Mouse (Mus musculus): ENCODE measurements around the gene Dusp21. TPM values are rescaled to one million over a fixed set of nuclear protein-coding genes. Genes with fewer than 3 reads are reported as not detected.
A peak's percentile ranks its signal among the peaks of the same experiment; 100 is the strongest.

Gene Dusp21
- polyA plus RNA-seq (2015; fragmentation: Nextera tagmentation; extraction: Ambion mirVana): not detected in 2 replicates

DNA sequence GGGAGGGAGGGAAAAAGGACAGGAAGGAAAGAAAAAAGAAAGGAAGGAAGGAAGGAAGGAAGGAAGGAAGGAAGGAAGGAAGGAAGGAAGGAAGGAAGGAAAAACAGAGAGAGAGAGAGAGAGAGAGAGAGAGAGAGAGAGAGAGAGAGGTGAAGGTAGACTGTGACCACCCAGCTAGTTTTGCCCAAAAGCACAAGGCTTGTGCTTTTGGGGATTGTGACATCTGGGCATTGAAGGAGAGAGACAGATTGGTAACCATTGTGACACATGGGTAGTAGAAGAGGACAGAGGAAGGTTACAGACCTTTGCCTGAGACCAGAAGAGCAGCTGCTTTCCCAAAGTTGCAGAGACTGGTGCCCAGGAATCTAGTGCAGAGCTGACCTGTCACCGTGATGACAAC is at the start of gene Dusp21:
Dusp21 (plus strand) TSS at position 301 of the 400 bp plus-strand sequence.
- Histone ChIP-seq H3K4me1 (no peaks in the 10 kb centered on the region), H3K9me3 (replicated peaks) (no peaks in the 10 kb centered on the region), H3K4me2 (no peak within 1 kb of the TSS), H3K27me3 (replicated peaks) (no peaks in the 10 kb centered on the region), H3K9ac (replicated peaks) (no peak within 1 kb of the TSS), H3K36me3 (no peaks in the 10 kb centered on the region), H3K4me3 (replicated peaks) (no peak within 1 kb of the TSS), H3K27ac (replicated peaks) (no peak within 1 kb of the TSS)
- no peak for ATAC-seq (ENCODE audit: low FRiP score)
- 82% methylated on average over 1 of the region's 1 CpGs for WGBS

GRCm38 (mm10) chrX:18160734-18161442 is 15.2 kb downstream of the Dusp21 start:
- 44% methylated on average over 4 of the region's 4 CpGs for WGBS

DNA sequence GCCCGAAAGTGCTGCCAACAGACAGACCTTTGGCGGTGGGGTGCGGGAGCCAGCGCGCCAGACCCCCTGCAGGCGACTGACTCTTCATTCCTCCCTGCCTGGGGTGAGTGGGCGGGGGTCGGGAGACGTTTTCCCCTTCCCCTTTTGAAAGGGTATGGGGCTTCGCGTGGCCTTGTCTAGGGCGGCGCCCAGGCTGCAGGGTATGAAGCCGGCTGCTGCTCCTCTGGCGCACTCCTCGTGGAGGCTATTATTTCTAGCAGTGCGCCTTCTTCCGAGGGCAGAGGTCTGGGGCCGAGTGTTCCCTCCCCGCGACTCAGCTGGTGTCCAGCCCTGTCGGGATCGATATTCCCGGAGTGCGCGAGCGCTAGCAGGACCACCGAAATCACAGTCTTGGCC is 16.1 kb downstream of the Dusp21 start:
- peak overlapping the region; percentile 94 for H3K27ac ChIP-seq (replicated peaks)
- no peaks in the 10 kb centered on the region for H3K4me1 ChIP-seq
- H3K36me3 ChIP-seq: no peaks in the 10 kb centered on the region
- H3K4me2 ChIP-seq: peak overlapping the region; percentile 64
- WGBS: under 1% methylated on average over 28 of the region's 28 CpGs
- H3K9ac ChIP-seq (replicated peaks): peak overlapping the region; percentile 69
- peak; percentile 75 for ATAC-seq (ENCODE audit: low FRiP score)
- H3K4me3 ChIP-seq (replicated peaks): peak overlapping the region; percentile 78
- H3K27me3 ChIP-seq (replicated peaks): no peaks in the 10 kb centered on the region
- no peaks in the 10 kb centered on the region for H3K9me3 ChIP-seq (replicated peaks)

More at GRCm38 (mm10) chrX:18160734-18161442, 15.2 kb downstream of the Dusp21 start:
- H3K4me3 ChIP-seq (replicated peaks): no peak overlapping the region
- ATAC-seq (ENCODE audit: low FRiP score): no peak
- peak overlapping the region; percentile 64 for H3K4me2 ChIP-seq
- no peaks in the 10 kb centered on the region for H3K9me3 ChIP-seq (replicated peaks)
- no peaks in the 10 kb centered on the region for H3K36me3 ChIP-seq
- no peaks in the 10 kb centered on the region for H3K4me1 ChIP-seq
- no peak overlapping the region for H3K27ac ChIP-seq (replicated peaks)
- H3K27me3 ChIP-seq (replicated peaks): no peaks in the 10 kb centered on the region
- H3K9ac ChIP-seq (replicated peaks): no peak overlapping the region

GRCm38 (mm10) chrX:18162192-18162857 is 16.7 kb downstream of the Dusp21 start, which contains the start of gene Kdm6a:
Kdm6a (plus strand) TSS chrX:18162575.
- Histone ChIP-seq H3K27me3 (replicated peaks) (no peaks in the 10 kb centered on the region), H3K4me3 (replicated peaks) (peak within 1 kb of the TSS; percentile 78), H3K9ac (replicated peaks) (peak within 1 kb of the TSS; percentile 83), H3K9me3 (replicated peaks) (no peaks in the 10 kb centered on the region), H3K36me3 (no peaks in the 10 kb centered on the region), H3K4me2 (peak within 1 kb of the TSS; percentile 64), H3K4me1 (no peaks in the 10 kb centered on the region), H3K27ac (replicated peaks) (peak within 1 kb of the TSS; percentile 96)
- WGBS: 0% methylated on average over 45 of the region's 50 CpGs
- peak; percentile 98 for ATAC-seq (ENCODE audit: low FRiP score)

- Histone ChIP-seq H3K27me3 (replicated peaks) (no peaks in the 10 kb centered on the region), H3K4me1 (no peaks in the 10 kb centered on the region), H3K9me3 (replicated peaks) (no peaks in the 10 kb centered on the region), H3K4me3 (replicated peaks) (peak overlapping the region; percentile 78), H3K36me3 (no peaks in the 10 kb centered on the region), H3K27ac (replicated peaks) (peak overlapping the region; percentile 96), H3K4me2 (peak overlapping the region; percentile 63), H3K9ac (replicated peaks) (peak overlapping the region; percentile 83)
- WGBS: under 1% methylated on average over 62 of the region's 95 CpGs
- peak; percentile 36 for ATAC-seq (ENCODE audit: low FRiP score)
Measured at GRCm38 (mm10) chrX:18162861-18163731, 17.4 kb downstream of the Dusp21 start.

GRCm38 (mm10) chrX:18163917-18164624 is 18.4 kb downstream of the Dusp21 start:
- WGBS: 2% methylated on average over 10 of the region's 10 CpGs
- Histone ChIP-seq H3K4me3 (replicated peaks) (peak overlapping the region; percentile 78), H3K9ac (replicated peaks) (peak overlapping the region; percentile 83), H3K4me2 (peak overlapping the region; percentile 63), H3K4me1 (no peaks in the 10 kb centered on the region), H3K27me3 (replicated peaks) (no peaks in the 10 kb centered on the region), H3K27ac (replicated peaks) (peak overlapping the region; percentile 96), H3K9me3 (replicated peaks) (no peaks in the 10 kb centered on the region), H3K36me3 (no peaks in the 10 kb centered on the region)
- ATAC-seq (ENCODE audit: low FRiP score): no peak

DNA sequence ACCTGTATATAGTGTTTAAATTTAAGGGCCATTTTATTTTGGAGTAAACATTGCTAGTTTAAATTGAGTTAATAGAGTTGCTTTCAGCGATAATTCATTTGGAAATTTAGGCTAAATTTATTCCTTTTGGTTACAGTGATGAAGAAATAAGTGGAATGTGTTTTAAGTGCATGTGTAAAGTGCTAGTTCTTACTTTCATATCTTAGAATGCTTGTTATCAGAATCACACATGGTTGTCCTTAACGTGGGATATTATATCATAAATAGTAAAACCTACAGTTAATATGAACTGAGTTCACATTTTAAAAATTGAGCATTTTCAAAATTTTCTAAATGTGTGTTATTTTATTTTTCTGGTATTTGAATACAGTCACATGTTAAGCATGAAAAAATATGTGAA is 19.5 kb downstream of the Dusp21 start:
- ATAC-seq (ENCODE audit: low FRiP score): no peak
- no peaks in the 10 kb centered on the region for H3K27me3 ChIP-seq (replicated peaks)
- H3K27ac ChIP-seq (replicated peaks): no peak overlapping the region
- H3K9me3 ChIP-seq (replicated peaks): no peaks in the 10 kb centered on the region
- H3K36me3 ChIP-seq: no peaks in the 10 kb centered on the region
- H3K9ac ChIP-seq (replicated peaks): no peak overlapping the region
- H3K4me2 ChIP-seq: peak overlapping the region; percentile 63
- H3K4me1 ChIP-seq: no peaks in the 10 kb centered on the region
- WGBS: 67% methylated on average over 2 of the region's 2 CpGs
- H3K4me3 ChIP-seq (replicated peaks): no peak overlapping the region

GRCm38 (mm10) chrX:18166961-18167360 is 21.3 kb downstream of the Dusp21 start:
- no peak overlapping the region for H3K9ac ChIP-seq (replicated peaks)
- no peaks in the 10 kb centered on the region for H3K9me3 ChIP-seq (replicated peaks)
- no peaks in the 10 kb centered on the region for H3K4me1 ChIP-seq
- H3K4me2 ChIP-seq: no peak overlapping the region
- ATAC-seq (ENCODE audit: low FRiP score): no peak
- no peak overlapping the region for H3K27ac ChIP-seq (replicated peaks)
- no peaks in the 10 kb centered on the region for H3K27me3 ChIP-seq (replicated peaks)
- no peak overlapping the region for H3K4me3 ChIP-seq (replicated peaks)
- no peaks in the 10 kb centered on the region for H3K36me3 ChIP-seq
- WGBS: 82% methylated on average over 3 of the region's 3 CpGs

DNA sequence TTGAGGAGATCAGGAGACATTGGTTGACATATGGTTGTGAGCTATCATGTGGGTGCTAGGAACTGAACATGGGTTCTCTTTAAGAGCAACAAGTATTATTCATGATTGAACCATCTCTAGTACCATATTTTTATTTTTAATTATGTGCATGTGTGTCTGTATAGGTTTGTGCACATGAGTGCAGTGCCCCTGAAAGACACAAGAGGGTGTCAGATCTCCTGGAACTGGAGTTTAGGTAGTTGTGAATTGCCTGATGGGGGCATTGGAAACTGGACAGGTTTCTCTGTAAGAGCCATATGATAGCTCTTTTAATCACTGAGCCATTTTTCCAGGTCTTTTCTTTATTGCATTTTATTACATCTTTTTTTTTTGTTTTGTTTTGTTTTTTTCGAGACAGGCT is 23.3 kb downstream of the Dusp21 start:
- H3K36me3 ChIP-seq: no peaks in the 10 kb centered on the region
- no peak overlapping the region for H3K27ac ChIP-seq (replicated peaks)
- no peaks in the 10 kb centered on the region for H3K4me1 ChIP-seq
- no peaks in the 10 kb centered on the region for H3K9me3 ChIP-seq (replicated peaks)
- 94% methylated on average over 1 of the region's 1 CpGs for WGBS
- no peak overlapping the region for H3K4me3 ChIP-seq (replicated peaks)
- H3K9ac ChIP-seq (replicated peaks): no peak overlapping the region
- no peaks in the 10 kb centered on the region for H3K27me3 ChIP-seq (replicated peaks)
- no peak overlapping the region for H3K4me2 ChIP-seq
- no peak for ATAC-seq (ENCODE audit: low FRiP score)

DNA sequence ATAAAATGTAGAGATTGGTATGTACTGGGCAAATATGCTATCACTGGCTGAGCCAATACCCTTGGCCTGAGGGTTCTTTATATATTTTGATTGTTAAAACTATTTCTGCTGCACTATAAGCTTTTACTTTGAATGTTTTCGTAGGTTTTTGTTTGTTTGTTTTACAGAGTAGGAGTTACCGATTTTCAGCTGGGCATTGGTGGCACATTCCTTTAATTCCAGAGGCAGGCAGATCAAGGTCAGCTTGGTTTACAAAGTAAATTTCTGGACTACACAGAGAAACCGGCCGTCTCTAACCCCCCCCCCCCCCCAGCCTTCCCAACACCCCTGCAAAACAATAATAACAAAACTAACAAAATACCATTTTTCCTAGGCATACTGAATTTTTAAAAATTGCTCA is 29.2 kb downstream of the Dusp21 start:
- H3K4me3 ChIP-seq (replicated peaks): no peak overlapping the region
- no peak overlapping the region for H3K4me2 ChIP-seq
- no peaks in the 10 kb centered on the region for H3K36me3 ChIP-seq
- H3K4me1 ChIP-seq: no peaks in the 10 kb centered on the region
- no peak for ATAC-seq (ENCODE audit: low FRiP score)
- no peaks in the 10 kb centered on the region for H3K9me3 ChIP-seq (replicated peaks)
- no peak overlapping the region for H3K27ac ChIP-seq (replicated peaks)
- no peak overlapping the region for H3K9ac ChIP-seq (replicated peaks)
- 71% methylated on average over 4 of the region's 4 CpGs for WGBS
- H3K27me3 ChIP-seq (replicated peaks): no peaks in the 10 kb centered on the region

DNA sequence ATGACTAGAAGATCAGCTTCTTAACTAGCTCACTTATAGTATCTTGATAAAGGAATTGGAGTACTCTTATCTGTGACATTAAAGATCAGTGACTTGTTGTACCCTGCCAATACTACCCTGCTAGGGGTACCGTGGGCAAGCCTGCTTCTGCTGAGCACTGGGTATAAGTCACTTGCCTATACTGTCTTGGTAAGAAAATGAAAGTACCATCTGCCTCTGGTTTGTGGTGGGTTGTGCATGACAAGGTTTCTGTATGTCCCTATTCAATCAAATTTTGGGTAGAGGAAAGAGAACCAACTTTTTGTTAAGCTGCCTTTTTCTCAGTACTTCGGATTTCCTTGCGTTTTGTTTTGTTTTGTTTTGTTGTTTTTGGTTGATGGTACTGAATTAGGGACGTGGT is 32.1 kb downstream of the Dusp21 start:
- 85% methylated on average over 4 of the region's 4 CpGs for WGBS
- ATAC-seq (ENCODE audit: low FRiP score): no peak
- no peak overlapping the region for H3K27ac ChIP-seq (replicated peaks)
- no peaks in the 10 kb centered on the region for H3K36me3 ChIP-seq
- no peak overlapping the region for H3K4me2 ChIP-seq
- no peaks in the 10 kb centered on the region for H3K4me1 ChIP-seq
- H3K4me3 ChIP-seq (replicated peaks): no peak overlapping the region
- H3K27me3 ChIP-seq (replicated peaks): no peaks in the 10 kb centered on the region
- H3K9ac ChIP-seq (replicated peaks): no peak overlapping the region
- no peaks in the 10 kb centered on the region for H3K9me3 ChIP-seq (replicated peaks)
